In genomic region chr16:97014343-97014742, GRCm38 (mm10) we compare ENCODE assay signal across 15 mouse cellular contexts.
A peak's percentile ranks its signal among the peaks of the same experiment; 100 is the strongest.
DNase-seq lines count a peak whose midpoint lies in the region; ATAC-seq and TF ChIP-seq lines count a peak whose summit lies in the region.
"Had no signal": no experiment of that assay in that cellular context is flagged by ENCODE, and none has a peak within 500 bp of the region (broad histone marks: within the 10 kb centered on the region; RNA-seq: fewer than 3 reads in every experiment).

No protein-coding gene starts in this region.

- H3K4me3 ChIP-seq in kidney, postnatal 0 days (replicated peaks; ENCODE audit: low read depth, low read length): no peak overlapping the region
- H3K4me3 ChIP-seq in kidney, embryonic 16.5 days (ENCODE audit: low read length): no peak overlapping the region
- H3K4me3 ChIP-seq in midbrain, embryonic 14.5 days (replicated peaks; ENCODE audit: low read depth, low read length): no peak overlapping the region
- H3K4me3 ChIP-seq in midbrain, embryonic 11.5 days (ENCODE audit: low read depth, low read length): no peak overlapping the region
- H3K4me3 ChIP-seq: heart, embryonic 13.5 days; intestine, embryonic 15.5 days; liver, embryonic 15.5 days; midbrain, embryonic 12.5 days had no signal

- 66% methylated on average over 3 of the region's 3 CpGs for WGBS in kidney, postnatal 0 days
- WGBS in kidney, embryonic 16.5 days: 63% methylated on average over 3 of the region's 3 CpGs
- 84% methylated on average over 3 of the region's 3 CpGs for WGBS in midbrain, embryonic 14.5 days
- 77% methylated on average over 3 of the region's 3 CpGs for WGBS in midbrain, embryonic 11.5 days

- H3K4me1 ChIP-seq in kidney, postnatal 0 days (replicated peaks; ENCODE audit: insufficient read depth, low read length): no peaks in the 10 kb centered on the region
- H3K4me1 ChIP-seq in kidney, embryonic 16.5 days (ENCODE audit: insufficient read depth, low read length): no peaks in the 10 kb centered on the region
- peaks cover 35% of the 10 kb centered on the region for H3K4me1 ChIP-seq in midbrain, embryonic 14.5 days (ENCODE audit: control insufficient read depth, insufficient read depth, low read length)
- H3K4me1 ChIP-seq in midbrain, embryonic 11.5 days (ENCODE audit: control insufficient read depth, insufficient read depth, low read length): peaks cover 3% of the 10 kb centered on the region; the same call in 1 of the 2 replicates
- H3K4me1 ChIP-seq: intestine, embryonic 15.5 days had no signal

- TF ChIP-seq CTCF in kidney, postnatal 0 days (IDR thresholded peaks at IDR 0.05; ENCODE audit: low read depth): peak; percentile 46; the same call in 1 of the 2 replicates

- no peaks in the 10 kb centered on the region for H3K36me3 ChIP-seq in kidney, postnatal 0 days (ENCODE audit: insufficient read depth, low read length)
- no peaks in the 10 kb centered on the region for H3K36me3 ChIP-seq in kidney, embryonic 16.5 days (ENCODE audit: insufficient read depth, low read length)
- no peaks in the 10 kb centered on the region for H3K36me3 ChIP-seq in midbrain, embryonic 14.5 days (ENCODE audit: control insufficient read depth, insufficient read depth, low read length)
- H3K36me3 ChIP-seq in midbrain, embryonic 11.5 days (ENCODE audit: control insufficient read depth, insufficient read depth, low read length): no peaks in the 10 kb centered on the region
- H3K36me3 ChIP-seq: heart, embryonic 13.5 days; intestine, embryonic 15.5 days; liver, embryonic 15.5 days; midbrain, embryonic 12.5 days had no signal

- DNase-seq in cerebellum, postnatal 14 days: peak; percentile 44 to 48
- no peak for DNase-seq in cerebellum, adult 9-11 months
- peak; percentile 19 for DNase-seq in kidney, postnatal 0 days (ENCODE audit: low spot score)
- peak; percentile 64 for DNase-seq in midbrain, embryonic 14.5 days
- no peak for DNase-seq in midbrain, embryonic 11.5 days (ENCODE audit: low spot score, missing footprints)
- no peak for DNase-seq in adrenal gland, postnatal 25 days
- DNase-seq: adrenal gland, adult 8-10 months; cerebellum, postnatal 25 days; thymus, postnatal 36 days had no signal

- no peak overlapping the region for H3K9ac ChIP-seq in kidney, postnatal 0 days (ENCODE audit: low read depth, low read length)
- no peak overlapping the region for H3K9ac ChIP-seq in kidney, embryonic 16.5 days (replicated peaks; ENCODE audit: low read length)
- no peak overlapping the region for H3K9ac ChIP-seq in midbrain, embryonic 14.5 days (replicated peaks; ENCODE audit: low read length)
- no peak overlapping the region for H3K9ac ChIP-seq in midbrain, embryonic 11.5 days (ENCODE audit: low read length)
- H3K9ac ChIP-seq: heart, embryonic 13.5 days; intestine, embryonic 15.5 days; liver, embryonic 15.5 days; midbrain, embryonic 12.5 days had no signal

- no peaks in the 10 kb centered on the region for H3K9me3 ChIP-seq in kidney, postnatal 0 days (replicated peaks; ENCODE audit: low read length)
- H3K9me3 ChIP-seq in kidney, embryonic 16.5 days (ENCODE audit: low read length): no peaks in the 10 kb centered on the region
- no peaks in the 10 kb centered on the region for H3K9me3 ChIP-seq in midbrain, embryonic 14.5 days (ENCODE audit: control insufficient read depth, low read length)
- no peaks in the 10 kb centered on the region for H3K9me3 ChIP-seq in midbrain, embryonic 11.5 days (ENCODE audit: control insufficient read depth, low read length)
- H3K9me3 ChIP-seq: heart, embryonic 13.5 days; intestine, embryonic 15.5 days; liver, embryonic 15.5 days; midbrain, embryonic 12.5 days had no signal

- no peak for ATAC-seq in kidney, postnatal 0 days (replicated peaks; ENCODE audit: low FRiP score, low read depth)
- no peak for ATAC-seq in kidney, embryonic 16.5 days (ENCODE audit: low FRiP score, low TSS enrichment)
- no peak for ATAC-seq in midbrain, embryonic 14.5 days (ENCODE audit: low FRiP score, low TSS enrichment)
- ATAC-seq in midbrain, embryonic 11.5 days (ENCODE audit: low FRiP score): no peak
- peak; percentile 35; the same call in 1 of the 2 replicates for ATAC-seq in megakaryocyte-erythroid progenitor cell, adult 5-6 weeks (replicated peaks; ENCODE audit: low FRiP score, low TSS enrichment, poor library complexity, severe bottlenecking)
- ATAC-seq: intestine, embryonic 15.5 days had no signal

- no peaks in the 10 kb centered on the region for H3K27me3 ChIP-seq in kidney, postnatal 0 days (ENCODE audit: insufficient read depth, low read length)
- no peaks in the 10 kb centered on the region for H3K27me3 ChIP-seq in kidney, embryonic 16.5 days (ENCODE audit: insufficient read depth, low read length)
- H3K27me3 ChIP-seq in midbrain, embryonic 14.5 days (ENCODE audit: control insufficient read depth, insufficient read depth, low read length): no peaks in the 10 kb centered on the region
- H3K27me3 ChIP-seq in midbrain, embryonic 11.5 days (ENCODE audit: control insufficient read depth, insufficient read depth, low read length): no peaks in the 10 kb centered on the region
- H3K27me3 ChIP-seq: heart, embryonic 13.5 days; intestine, embryonic 15.5 days; liver, embryonic 15.5 days; midbrain, embryonic 12.5 days had no signal

- no peak overlapping the region for H3K27ac ChIP-seq in kidney, postnatal 0 days
- no peak overlapping the region for H3K27ac ChIP-seq in kidney, embryonic 16.5 days (ENCODE audit: low read length)
- peak overlapping the region; percentile 37 for H3K27ac ChIP-seq in midbrain, embryonic 14.5 days (replicated peaks; ENCODE audit: low read depth, low read length)
- H3K27ac ChIP-seq in midbrain, embryonic 11.5 days (ENCODE audit: low read depth, low read length): no peak overlapping the region
- H3K27ac ChIP-seq: heart, embryonic 13.5 days; intestine, embryonic 15.5 days; liver, embryonic 15.5 days; midbrain, embryonic 12.5 days had no signal

- no peak overlapping the region for H3K4me2 ChIP-seq in kidney, postnatal 0 days (ENCODE audit: low read length)
- no peak overlapping the region for H3K4me2 ChIP-seq in kidney, embryonic 16.5 days (replicated peaks; ENCODE audit: low read depth, low read length)
- H3K4me2 ChIP-seq in midbrain, embryonic 14.5 days (ENCODE audit: low read length): no peak overlapping the region
- H3K4me2 ChIP-seq in midbrain, embryonic 11.5 days: no peak overlapping the region
- H3K4me2 ChIP-seq: heart, embryonic 13.5 days; intestine, embryonic 15.5 days; liver, embryonic 15.5 days; midbrain, embryonic 12.5 days had no signal

Comparison
In these comparisons a context has a peak if more than half of its experiments do, and no peak if none do; other contexts are left out.
1. DNase-seq: peak in cerebellum, postnatal 14 days (2 of 2), kidney, postnatal 0 days (single experiment) and midbrain, embryonic 14.5 days (single experiment); none in cerebellum, adult 9-11 months (single experiment), midbrain, embryonic 11.5 days (single experiment) and adrenal gland, postnatal 25 days (single experiment).